Comparison of ENCODE assay signal across 8 mouse cellular contexts in the genomic region with DNA sequence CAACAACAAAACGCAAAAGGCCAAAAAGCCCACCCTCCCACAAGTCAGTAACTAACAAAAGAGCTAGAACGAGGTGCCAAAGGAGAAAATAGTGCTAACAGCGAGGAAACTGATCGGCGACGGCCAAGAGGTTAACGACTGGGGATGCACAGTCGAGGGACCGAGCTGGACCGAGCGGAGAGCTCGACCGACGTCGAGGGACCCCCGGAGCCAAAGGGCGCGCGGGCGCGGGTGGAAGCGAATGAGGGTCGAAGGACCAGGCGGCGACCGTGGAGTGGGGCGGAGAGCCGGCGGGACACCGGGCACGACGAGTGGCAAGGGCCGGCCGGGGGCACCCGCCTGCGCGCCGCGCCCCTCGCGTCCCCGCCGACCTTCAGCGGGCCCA. TPM values are rescaled to one million over a fixed set of nuclear protein-coding genes. Genes with fewer than 3 reads are reported as not detected.
DNase-seq lines count a peak whose midpoint lies in the region; ATAC-seq lines count a peak whose summit lies in the region.

No protein-coding gene starts in this region.

- WGBS in hindbrain, embryonic 14.5 days: under 1% methylated on average over 44 of the region's 44 CpGs
- under 1% methylated on average over 44 of the region's 44 CpGs for WGBS in midbrain, embryonic 13.5 days

- H3K4me1 ChIP-seq in brown adipose tissue, adult 24 weeks (ENCODE audit: control insufficient read depth, insufficient read depth, insufficient read length, low read length): no peaks in the 10 kb centered on the region; the same call in 1 of the 2 replicates
- peaks cover 16% of the 10 kb centered on the region for H3K4me1 ChIP-seq in hindbrain, embryonic 14.5 days (replicated peaks; ENCODE audit: control insufficient read depth, insufficient read depth, low read length)
- peaks cover 18% of the 10 kb centered on the region for H3K4me1 ChIP-seq in midbrain, embryonic 13.5 days (replicated peaks)

- H3K4me2 ChIP-seq in hindbrain, embryonic 14.5 days (replicated peaks): peak overlapping the region; percentile 65
- peak overlapping the region; percentile 70 for H3K4me2 ChIP-seq in midbrain, embryonic 13.5 days (replicated peaks)

- H3K4me3 ChIP-seq in brown adipose tissue, adult 24 weeks (ENCODE audit: insufficient read depth, low read depth, low read length): peak overlapping the region; percentile 99
- H3K4me3 ChIP-seq in hindbrain, embryonic 14.5 days (replicated peaks; ENCODE audit: low read length): peak overlapping the region; percentile 96
- peak overlapping the region; percentile 91 for H3K4me3 ChIP-seq in midbrain, embryonic 13.5 days (replicated peaks)

- ATAC-seq in hindbrain, embryonic 14.5 days (ENCODE audit: low FRiP score): no peak; the same call in 1 of the 2 replicates
- no peak for ATAC-seq in midbrain, embryonic 13.5 days
- no peak for ATAC-seq in activated CD4-positive, CD25-positive, alpha-beta regulatory T cell, adult 4 months

- no peaks in the 10 kb centered on the region for H3K36me3 ChIP-seq in hindbrain, embryonic 14.5 days (replicated peaks; ENCODE audit: control insufficient read depth, insufficient read depth)
- H3K36me3 ChIP-seq in midbrain, embryonic 13.5 days: no peaks in the 10 kb centered on the region

- H3K27ac ChIP-seq in brown adipose tissue, adult 24 weeks (replicated peaks; ENCODE audit: low read depth, low read length): no peak overlapping the region
- peak overlapping the region; percentile 83 for H3K27ac ChIP-seq in hindbrain, embryonic 14.5 days
- H3K27ac ChIP-seq in midbrain, embryonic 13.5 days: peak overlapping the region; percentile 83

- peak overlapping the region; percentile 91 for H3K9ac ChIP-seq in hindbrain, embryonic 14.5 days
- H3K9ac ChIP-seq in midbrain, embryonic 13.5 days (replicated peaks): peak overlapping the region; percentile 90

- H3K9me3 ChIP-seq in hindbrain, embryonic 14.5 days (ENCODE audit: control insufficient read depth, low read length): no peaks in the 10 kb centered on the region
- no peaks in the 10 kb centered on the region for H3K9me3 ChIP-seq in midbrain, embryonic 13.5 days

- H3K27me3 ChIP-seq in hindbrain, embryonic 14.5 days (ENCODE audit: control insufficient read depth, insufficient read depth, low read length): no peaks in the 10 kb centered on the region
- H3K27me3 ChIP-seq in midbrain, embryonic 13.5 days: no peaks in the 10 kb centered on the region

- peak; percentile 18 for DNase-seq in layer of hippocampus, adult 11-12 months (ENCODE audit: low spot score)
- no peak for DNase-seq in layer of hippocampus, adult 8-10 months (ENCODE audit: low spot score in 2 of 2)
- DNase-seq in hindbrain, embryonic 14.5 days (ENCODE audit: low spot score): peak; percentile 36
- DNase-seq in layer of hippocampus, postnatal 10 days (ENCODE audit: low spot score in 2 of 2): no peak
- no peak for DNase-seq in layer of hippocampus, postnatal 14 days (ENCODE audit: low spot score in 2 of 2)

RNA-seq across cellular contexts. Expression of a gene that starts 0.6 kb away (rescaled TPM):
- total RNA-seq in layer of hippocampus, adult 8-10 months (2022): 10 to 100 TPM; 27.1 to 31.8 (median 29.4) TPM
- polyA plus RNA-seq in brown adipose tissue, adult 24 weeks (2012; ENCODE audit: insufficient read depth, insufficient read length, missing spikeins): 5.9 and 6.5 TPM in 2 replicates
- 27.4 and 27.6 TPM in 2 replicates for polyA plus RNA-seq in hindbrain, embryonic 14.5 days (2014; fragmentation: Nextera tagmentation; extraction: Ambion mirVana)
- polyA plus RNA-seq in midbrain, embryonic 13.5 days (2015; fragmentation: Nextera tagmentation; extraction: Ambion mirVana): 33.1 and 33.9 TPM in 2 replicates
- 1 to 10 TPM in 1 of 2 experiments, under 1 TPM in 1; 0.18 to 1.6 TPM for polyA plus RNA-seq in activated CD4-positive, CD25-positive, alpha-beta regulatory T cell, adult 4 months (2017; shearing (Covaris generic))
- 10 to 100 TPM; 30.9 to 35.6 TPM for total RNA-seq in layer of hippocampus, postnatal 10 days (2021)
- total RNA-seq in layer of hippocampus, postnatal 14 days (2021): 10 to 100 TPM; 28.0 to 31.4 TPM

Comparison
In these comparisons a context has a peak if more than half of its experiments do, and no peak if none do; other contexts are left out.
1. DNase-seq: peak in layer of hippocampus, adult 11-12 months (single experiment) and hindbrain, embryonic 14.5 days (single experiment); none in layer of hippocampus, adult 8-10 months (0 of 2), layer of hippocampus, postnatal 10 days (0 of 2) and layer of hippocampus, postnatal 14 days (0 of 2).
2. Peak in every context shown above with its lines, with median percentiles within 50 percentile points of each other: H3K4me3 ChIP-seq.